Mouse (Mus musculus) neural tube, embryonic 10.5 days (tissue): ENCODE data around the gene Agtpbp1.

Source experiments
- DNase-seq: peaks from one replicate; pipeline ENCODE4 v3.0.0-alpha.2; 2017; ENCODE audit warnings: low spot score; ENCODE audit errors: extremely low spot score

Agtpbp1 gene

DNA sequence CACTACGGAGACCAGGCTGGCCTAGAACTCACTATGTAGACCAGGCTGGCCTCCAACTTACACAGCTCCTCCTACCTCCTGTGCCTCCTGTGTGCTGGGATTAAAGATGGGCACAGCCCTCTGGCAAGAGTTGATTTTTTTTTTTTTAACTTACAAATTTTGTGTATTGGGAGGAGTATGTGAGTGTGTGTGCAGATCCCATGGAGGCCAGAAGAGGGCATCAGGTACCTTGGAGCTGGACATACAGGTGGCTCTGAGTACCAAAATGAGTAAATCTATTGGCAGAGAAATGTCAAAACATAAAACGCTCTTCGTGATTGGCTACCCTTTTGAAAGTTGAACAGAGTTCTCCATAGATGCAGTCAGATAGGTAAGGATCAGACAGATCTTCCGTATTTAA is 4.1 kb downstream of the Agtpbp1 start:
- no peak for DNase-seq

DNA sequence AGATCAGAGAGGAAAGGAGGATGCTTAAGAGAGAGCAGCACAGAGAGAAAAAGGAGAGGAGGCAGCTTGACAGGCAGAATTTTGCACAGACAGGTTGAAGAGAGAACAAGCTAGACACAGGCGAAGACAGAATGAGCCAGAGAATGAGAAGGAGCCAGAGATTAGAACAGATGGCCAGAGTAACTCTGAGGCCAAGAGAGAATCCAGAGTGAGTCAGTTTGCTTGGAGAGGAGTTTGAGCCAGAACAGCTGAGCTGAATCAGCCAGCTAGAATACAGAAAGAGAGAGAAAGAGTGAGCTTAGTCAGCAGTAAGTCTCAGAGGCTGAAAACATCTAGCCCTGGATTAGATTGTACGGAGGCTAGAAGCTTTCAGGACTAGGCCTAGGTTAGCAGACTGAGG is 12.5 kb downstream of the Agtpbp1 start:
- DNase-seq, result no peak

DNA sequence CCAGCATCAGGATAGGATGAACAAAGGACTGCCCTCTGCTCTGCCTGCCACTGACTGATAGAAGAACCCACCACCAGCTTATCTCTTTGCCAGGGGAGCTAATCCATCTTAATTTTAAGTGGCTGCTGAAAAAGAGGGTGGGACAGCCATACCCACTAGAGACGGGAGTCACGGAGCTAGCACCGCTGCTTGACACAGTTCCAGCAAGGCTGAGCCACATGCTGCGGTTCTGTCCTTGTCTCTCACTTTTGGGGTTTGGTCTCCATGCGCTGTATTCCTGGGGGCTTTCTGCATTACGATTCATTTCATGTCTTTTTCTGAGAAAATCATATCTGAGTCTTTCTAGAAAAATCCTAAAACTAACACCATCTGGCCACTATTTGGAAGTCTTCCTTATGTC is 13.9 kb downstream of the Agtpbp1 start:
- no peak for DNase-seq

DNA sequence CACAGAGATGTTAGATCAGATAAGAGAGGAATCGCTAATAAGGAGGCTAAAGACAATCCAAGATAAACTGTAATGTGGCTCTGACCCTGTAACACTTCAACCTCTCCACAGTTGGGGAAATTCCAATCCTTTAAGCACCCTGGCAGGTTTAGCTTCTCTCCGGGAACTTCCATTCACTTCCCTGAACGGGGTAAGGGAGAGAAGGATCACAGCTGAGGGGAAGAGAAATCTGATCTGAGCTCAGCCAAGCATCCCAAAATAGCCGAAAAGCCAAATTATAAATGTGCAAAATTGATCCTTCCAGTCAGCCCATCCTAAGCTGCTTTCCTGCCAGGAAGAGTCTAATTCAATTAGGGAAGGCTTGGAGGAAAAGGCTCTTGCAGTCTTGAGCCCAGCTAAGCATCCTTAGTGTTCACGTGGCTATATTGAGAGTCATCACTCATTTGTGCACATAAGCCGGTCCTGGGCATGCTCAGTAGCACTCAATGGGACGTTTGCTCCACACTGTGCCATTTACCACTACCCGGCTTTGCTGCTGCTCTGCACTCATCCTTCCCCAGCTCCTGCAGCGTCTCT is 19.0 kb downstream of the Agtpbp1 start:
- no peak for DNase-seq

DNA sequence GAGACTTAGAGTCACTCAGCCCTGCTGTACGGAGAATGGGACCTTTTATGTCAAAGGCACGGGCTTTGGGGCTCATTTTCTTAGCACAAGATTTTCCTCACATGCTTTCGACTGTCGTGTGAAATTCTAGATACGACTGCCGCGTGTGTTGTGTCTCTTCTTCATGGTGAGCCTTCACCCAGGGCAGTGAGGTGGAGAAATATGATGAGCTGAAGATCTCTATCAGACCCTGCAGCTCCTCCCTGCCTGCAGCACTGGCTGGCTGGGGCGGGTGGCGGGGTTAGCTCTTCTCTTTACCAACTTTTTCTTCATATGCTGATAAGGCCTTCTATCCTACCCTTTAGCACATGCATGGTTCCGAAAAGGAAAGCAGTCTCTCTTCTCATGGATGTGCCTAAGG is 20.1 kb downstream of the Agtpbp1 start:
- no peak for DNase-seq

DNA sequence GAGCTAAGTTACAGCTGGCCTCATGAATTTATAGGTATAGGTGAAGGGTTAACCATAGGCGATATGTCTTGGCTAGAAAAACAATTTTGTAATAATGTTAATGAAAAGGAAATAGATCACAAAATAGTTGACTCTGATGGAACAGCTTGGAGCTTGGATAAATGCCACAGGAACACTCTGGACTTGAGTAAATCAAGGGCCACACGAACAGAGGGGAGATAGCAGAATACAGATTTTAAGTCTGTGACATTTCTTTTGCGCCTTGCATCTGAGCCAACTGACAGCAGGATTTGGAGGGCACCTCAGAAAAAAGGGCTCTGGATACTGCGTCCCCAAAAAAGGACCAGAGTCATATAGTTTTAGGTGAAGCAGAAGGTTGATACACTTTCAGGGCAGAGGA is 20.5 kb downstream of the Agtpbp1 start:
- no peak for DNase-seq

DNA sequence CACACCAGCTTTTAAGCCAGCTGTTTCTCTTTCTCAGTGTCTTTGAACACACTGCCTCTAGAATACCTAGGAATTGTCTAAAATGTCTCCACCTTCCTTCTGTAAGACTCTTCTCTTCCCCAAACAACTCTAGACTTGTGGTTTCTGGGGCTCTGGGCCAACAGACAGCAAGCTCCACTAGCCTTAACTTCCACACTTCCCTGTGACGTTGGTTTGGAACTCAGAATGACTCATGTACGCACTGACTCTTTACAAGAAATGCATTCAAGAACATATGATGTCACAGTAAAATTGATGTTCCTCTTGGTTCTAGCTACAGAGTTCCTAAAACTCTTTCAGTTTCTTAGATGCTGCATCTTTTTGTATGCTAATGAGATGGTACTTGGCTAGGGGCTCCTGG is 22.6 kb downstream of the Agtpbp1 start:
- no peak for DNase-seq

DNA sequence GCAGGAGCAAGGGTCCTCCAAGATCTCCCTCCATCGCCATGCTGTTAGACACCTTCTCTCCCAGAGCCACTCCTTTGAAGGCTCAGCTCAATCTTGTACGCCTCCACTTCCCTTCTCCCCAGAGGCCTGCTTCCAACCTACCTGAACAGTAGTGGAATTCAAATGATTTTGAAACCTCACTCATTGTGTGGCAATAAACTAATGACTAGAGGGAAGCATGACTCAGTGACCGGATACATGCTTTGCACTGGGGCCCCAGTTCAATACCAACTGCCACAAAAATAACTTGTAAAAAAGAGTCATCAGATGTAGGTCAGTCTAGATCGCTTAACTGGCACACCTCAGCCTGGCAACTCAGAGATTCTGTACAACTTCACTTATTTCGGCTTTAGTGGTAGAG is 26.3 kb downstream of the Agtpbp1 start:
- no peak for DNase-seq

DNA sequence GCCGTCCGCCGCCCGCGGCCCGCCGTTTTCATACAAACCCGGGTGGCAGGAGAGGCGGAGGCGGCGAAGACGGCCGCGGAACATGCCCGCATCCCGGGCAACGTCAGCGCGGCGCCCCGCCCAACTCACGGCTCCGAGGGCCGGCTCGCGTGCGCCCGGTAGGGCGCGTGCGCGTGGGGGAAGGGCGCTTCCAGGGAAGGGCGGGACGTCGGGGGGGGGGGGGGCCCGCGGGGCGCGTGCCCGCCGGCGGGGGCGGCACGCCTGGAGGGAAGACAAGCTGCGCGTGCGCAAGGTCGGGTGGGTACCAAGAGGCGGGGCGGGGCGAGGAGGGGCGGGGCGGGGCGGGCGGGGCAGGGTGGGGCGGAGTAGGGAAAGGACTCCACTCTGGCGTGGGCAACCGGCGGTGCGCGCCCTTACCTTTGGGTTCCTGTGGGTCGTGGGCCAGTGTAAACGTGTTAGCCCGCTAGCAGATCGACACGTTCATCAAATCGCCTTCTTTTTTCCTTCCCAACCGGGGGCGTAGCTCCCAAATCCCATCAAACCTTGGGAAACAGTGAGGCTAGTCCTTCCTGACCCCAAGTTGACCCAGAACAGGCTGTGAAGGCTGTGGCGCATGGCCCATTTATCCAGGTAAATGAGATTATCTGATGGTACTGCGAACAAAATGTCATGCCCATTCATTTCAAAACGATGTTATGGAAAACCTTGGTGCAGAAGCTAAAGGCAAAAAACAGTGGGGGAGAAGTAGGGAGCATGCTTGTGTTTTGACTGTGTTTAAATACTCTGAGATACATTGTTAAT is 27.6 kb downstream of the Agtpbp1 start:
- DNase-seq, result peak; percentile 91

DNA sequence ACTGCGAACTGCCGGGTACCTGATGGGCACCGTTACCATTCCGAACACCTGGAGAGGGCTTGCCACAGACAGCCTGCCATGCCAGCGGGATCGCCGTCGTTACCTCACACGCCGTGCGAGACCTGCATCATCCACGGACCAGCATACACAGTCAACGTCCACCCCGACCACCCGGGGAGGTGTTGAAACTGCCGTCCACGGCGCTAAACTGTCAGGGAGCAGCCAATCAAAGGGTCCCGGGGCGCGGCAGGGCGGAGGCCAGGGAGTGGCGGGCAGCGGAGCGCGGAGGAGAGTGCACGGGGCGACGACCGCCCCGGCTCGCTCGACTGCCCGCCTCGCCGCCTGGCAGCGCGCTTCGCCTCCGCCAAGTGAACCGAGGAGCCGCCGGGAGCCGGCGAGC is 28.4 kb downstream of the Agtpbp1 start:
- peak; percentile 67 for DNase-seq

DNA sequence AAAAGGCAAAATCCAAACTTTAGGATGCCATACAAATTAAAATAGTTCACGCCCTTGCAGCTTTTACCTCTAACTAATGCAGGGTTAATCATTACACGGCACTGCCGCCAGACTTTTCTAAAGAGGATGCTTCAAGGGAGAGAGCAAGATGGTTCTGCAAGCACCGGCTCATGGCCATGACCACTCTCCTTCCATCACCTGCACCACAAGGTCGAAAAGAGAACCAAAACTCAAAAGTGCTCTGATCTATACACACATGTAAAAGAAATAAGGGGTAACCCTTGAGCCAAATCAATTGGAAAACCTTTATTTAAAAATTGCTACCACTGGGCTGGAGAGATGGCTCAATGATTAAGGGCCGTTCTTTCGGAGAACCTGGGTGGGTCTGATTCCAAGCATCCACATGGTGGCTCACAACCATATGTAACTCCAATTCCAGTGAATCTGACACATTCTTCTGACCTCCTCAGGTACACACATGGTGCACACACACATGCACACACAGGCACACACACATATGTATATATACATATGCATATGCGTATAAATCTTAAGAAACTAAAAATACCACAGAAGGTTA is 29.3 kb downstream of the Agtpbp1 start:
- DNase-seq, result no peak

DNA sequence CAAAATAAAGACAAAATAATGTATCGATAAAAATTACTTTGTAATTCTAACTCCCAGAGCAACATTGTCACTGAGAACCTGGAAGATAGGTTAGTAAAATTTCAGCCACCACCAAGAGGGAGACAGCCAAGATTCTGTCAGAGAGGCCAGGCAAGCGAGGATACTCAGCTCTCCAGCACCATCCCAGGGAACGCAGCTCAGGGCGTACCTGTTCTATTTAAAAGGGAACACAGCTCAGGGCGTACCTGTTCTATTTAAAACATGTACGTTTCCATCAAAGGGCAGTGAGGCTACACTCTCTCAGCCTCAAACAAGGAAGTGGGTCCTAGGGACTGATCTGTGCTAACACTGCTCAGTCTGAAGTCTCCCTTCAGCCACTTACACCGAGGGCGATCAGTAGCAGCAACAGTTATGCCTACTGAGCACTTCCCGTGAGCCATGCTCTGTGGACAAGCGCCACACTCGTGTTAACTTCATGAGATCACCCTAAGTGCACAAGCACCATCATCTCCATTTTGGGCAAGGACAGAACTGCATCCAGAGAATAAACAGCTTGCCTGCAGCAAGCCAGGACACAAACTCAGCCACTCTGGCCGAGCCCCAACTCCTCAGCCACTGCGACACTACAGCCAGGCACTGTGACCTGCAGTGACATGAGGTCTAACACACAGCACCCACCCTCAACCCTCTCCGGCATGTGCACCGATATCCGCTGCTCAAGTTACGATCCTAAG is 30.1 kb downstream of the Agtpbp1 start:
- no peak for DNase-seq

DNA sequence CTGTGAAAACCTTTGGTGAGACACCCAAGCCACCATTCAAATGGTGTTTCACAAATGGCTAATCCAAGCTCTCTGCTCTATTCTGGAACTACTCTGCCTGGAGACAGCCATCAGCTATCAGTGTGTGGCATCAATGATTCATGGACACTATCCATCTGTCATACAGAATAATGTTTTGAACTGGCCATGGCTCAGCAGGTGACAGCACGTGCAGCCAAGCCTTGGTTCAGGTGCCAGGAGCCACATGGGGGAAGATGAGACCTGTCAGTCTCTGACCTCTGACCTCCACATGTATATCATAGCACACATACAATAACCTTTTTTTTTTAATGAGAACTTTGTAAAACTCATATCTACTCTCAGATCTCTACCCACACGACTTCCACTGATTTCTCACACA is 32.3 kb downstream of the Agtpbp1 start:
- no peak for DNase-seq

DNA sequence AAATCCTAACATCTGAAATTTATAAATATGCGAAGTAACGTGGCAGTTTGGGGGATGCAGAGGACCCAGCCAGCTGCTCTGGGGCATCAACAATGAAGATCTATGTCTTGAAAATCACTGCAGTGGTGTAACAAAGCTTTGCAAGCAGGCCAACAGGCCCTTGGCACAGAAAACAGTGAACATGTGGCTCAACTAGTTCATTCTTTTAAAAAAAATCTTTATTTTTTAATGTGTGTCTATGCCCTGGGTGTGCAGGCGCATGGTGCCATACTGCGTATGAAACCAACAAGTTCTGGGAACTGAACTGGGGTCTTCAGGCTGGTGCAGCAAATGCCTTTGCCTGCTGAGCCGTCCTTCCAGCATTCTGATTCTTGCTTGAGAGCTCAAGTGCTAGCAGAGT is 32.7 kb downstream of the Agtpbp1 start:
- DNase-seq, result no peak

DNA sequence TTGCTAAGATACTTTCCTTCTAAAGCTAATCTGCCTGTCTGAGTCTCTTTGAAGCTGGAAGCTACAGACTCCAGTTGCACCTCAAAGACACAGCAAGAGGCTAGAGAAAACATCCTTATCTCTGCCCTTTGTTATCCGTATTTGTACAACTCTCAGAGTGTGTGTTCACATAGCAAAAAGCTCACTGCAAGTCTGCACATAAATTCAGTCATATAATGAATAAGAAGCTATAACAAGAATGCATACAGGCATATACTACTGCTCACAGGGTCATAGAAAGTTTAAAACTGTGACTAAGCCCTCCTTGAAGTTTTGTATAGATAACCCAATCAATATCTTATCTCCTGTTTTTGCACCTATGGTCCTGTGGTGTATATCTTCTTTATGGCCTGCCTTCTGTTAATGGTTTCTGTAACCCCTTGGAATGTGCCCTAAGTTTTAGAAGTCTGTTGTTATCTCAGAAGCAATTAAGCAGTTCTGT is 35.7 kb downstream of the Agtpbp1 start:
- no peak for DNase-seq

DNA sequence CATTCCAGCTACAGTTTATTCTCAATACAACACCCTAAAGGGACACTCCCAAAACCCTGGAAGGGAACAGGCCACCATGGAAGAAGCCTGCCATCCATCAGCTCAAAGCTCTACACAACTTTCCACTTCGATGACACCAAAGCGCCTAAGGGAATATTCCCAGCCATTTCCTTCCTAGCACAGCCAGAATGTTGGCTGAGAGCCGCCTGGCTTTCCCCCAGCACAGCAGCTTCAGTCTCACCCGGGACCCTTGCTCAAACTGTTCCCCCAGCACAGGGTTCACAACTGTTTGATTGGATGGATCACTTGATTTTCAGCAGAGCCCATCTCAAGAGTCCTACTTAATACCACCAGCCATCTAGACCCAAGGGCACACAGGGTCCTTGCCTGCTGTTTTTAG is 37.3 kb downstream of the Agtpbp1 start:
- no peak for DNase-seq

DNA sequence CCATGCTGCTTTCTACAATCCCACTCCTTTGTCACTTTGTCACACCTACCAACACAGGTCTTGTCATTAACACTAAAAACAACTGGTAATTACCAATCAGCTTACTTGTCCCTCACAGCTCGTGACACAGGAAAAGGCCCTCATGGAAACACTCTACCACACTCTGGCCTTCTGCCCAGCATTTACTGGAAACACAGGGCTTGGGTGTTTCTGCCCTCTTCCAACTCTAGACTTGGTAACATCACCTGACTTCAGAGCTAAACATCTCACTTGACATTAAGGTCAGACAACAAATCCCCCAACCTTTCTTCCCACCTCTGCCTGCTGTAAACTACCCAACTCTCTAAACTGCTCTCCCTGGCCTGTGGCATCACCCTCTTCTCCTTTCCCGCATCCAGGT is 37.9 kb downstream of the Agtpbp1 start:
- no peak for DNase-seq

DNA sequence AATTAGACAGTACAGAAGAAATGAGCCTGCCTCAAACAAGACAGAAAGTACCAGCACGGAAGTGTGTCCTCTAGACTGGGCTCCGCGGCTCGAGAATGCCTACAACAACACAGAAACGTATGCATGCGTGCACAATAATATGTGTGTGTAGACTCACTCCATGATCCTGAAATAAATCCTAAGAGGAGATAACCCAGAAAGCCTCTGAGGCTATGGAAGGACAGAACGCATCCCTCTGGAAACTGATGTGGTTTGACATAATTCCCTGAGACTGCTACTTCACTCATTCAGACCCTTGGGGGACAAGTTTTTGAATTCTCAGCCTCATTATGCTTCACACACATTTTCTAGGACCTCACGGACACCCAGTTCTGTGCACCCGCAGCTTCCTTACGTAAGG is 42.6 kb downstream of the Agtpbp1 start:
- DNase-seq, result no peak

DNA sequence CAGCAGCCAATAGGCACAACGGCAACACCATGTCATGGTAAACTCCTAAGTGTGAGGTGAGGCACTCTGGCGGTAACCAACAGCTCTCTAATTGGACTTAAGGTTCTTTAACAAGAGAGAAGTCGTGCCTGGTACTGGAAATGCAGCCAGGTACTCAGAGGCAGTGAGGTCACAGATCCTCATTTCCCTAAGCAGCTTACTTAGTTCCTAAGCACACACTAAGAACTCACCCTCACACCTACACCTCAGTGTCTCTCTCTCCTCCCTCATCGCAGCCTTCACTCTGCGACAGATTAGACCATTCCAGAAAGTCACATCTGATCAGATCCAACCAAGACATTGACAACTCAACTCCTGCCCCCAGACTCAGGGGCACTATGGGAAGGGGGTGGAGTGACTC is 45.0 kb downstream of the Agtpbp1 start:
- DNase-seq, result no peak

DNA sequence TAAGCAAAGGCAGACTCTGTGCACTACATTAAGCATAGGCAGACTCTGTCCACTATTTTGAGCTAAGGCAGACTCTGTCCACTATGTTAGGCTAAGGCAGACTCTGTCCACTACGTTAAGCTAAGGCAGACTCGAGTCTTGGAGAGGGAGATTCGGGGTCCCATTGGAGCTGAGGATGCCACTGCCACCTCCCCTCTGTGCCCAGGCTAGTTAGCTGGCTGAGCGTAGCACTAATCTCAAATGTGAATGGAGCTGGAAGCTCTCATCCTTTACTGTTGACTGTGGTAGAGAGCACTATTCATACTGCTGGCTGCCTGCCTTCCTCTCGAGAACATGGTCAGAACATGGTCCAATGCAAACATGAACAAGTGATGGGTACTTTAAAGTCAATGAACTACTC is 46.4 kb downstream of the Agtpbp1 start:
- no peak for DNase-seq

DNA sequence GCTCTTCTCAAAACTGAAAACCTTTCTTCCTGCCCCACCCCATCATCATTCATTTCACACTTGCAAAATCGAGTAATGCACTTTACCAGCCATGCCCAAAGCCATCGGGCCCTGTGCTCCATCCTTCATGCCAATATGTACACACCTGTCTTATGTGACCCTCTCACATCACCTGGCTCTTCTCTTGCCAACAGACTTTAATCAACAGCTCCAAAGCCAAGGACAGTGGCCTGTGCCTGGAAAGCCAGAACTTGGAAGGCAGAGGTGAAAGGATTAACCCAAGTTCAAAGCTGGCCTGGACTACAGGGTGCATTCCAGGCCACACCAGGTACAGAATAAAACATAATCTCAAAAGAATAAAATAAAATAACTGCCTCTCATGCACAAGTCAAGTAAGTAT is 48.4 kb downstream of the Agtpbp1 start:
- no peak for DNase-seq

DNA sequence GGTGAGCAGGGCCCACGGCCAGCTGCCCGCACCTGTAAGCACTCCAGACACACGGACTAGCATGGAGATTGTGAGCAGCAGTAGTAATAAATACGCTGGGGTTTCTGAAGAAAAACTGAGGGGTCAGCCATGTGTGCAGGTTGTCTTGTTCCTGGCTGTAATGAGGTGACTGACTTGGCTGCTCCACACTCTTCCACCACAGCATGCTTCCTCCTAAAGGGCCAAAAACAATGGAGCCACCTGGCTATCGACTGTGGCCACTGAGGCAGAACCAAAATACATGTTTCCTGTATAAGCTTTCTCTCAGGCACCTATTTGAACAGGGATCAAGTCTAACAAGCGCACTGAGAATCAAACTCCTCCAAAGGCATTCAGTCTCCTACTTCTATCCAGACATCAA is 49.3 kb downstream of the Agtpbp1 start:
- DNase-seq, result no peak
